Mouse (Mus musculus): ENCODE measurements at regions not wholly inside any gene's neighbourhood (a gene's known extent, or its start where the extent isn't known, plus 50 kb on each side); places are given as distances from the start of the nearest gene placed in this dataset.

DNA sequence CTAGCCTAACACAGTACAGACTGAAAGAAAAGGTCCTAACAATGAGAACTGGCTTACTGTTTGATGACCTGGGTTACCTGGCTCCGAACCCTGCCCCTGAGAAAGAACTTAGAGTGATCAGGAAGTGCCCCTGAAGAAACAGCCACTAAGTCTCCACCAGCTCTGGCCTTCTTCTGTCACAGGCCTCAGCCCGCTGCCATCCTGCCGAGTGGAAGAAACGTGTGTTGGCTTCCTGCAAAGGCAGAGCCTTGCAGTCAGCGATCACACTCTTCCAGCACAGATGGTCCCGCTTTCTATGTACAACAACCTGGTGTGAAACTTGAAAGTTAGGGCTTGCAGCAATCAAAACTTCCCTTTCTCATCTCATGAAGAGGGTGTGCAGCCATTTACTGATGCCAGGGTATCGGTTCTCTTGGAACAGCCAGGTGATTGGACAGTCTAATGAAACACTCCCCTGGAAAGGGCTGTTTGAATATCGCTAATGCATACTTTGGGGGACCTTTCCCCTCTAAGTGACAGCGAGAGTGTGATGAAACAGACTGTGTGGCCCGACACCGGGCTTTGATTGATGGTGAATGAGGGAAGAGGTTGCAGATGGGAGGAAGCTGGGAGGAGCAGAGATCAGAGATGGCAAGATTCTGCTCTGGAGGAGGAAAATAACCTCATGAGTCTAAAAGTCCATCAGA, 89.4 kb upstream of the Elac2 start:
- Histone ChIP-seq H3K9ac (no peak overlapping the region), H3K27me3 (no peaks in the 10 kb centered on the region; the same call in 1 of the 2 replicates), H3K36me3 (no peaks in the 10 kb centered on the region), H3K4me3 (no peak overlapping the region), H3K27ac (no peak overlapping the region), H3K4me1 (no peaks in the 10 kb centered on the region), H3K9me3 (no peaks in the 10 kb centered on the region), H3K4me2 (no peak overlapping the region)
- no peak for ATAC-seq (ENCODE audit: borderline replicate concordance, extremely low read depth, low FRiP score, low TSS enrichment)
- 29% methylated on average over 11 of the region's 11 CpGs for WGBS

DNA sequence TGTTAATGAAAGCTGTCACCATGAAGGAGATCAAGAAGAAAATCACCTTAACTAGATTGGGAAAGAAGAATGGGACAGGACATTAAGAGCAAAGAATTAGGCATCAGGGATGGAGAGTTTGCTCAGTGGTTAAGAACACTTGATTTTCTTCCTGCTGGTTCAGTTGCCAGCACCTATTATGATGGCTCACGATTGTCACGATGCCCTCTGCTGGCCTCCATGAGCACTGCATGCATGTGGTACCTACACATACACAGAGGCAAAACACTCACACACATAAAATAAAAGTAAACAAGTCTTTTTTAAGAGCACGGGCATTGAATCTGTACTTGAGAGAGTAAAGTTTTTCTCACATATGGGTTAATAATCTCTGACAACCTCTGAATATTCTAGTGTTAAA, 88.1 kb upstream of the Elac2 start:
- Histone ChIP-seq H3K4me2 (no peak overlapping the region), H3K27me3 (no peaks in the 10 kb centered on the region; the same call in 1 of the 2 replicates), H3K9me3 (no peaks in the 10 kb centered on the region), H3K9ac (no peak overlapping the region), H3K4me3 (no peak overlapping the region), H3K36me3 (no peaks in the 10 kb centered on the region), H3K4me1 (no peaks in the 10 kb centered on the region), H3K27ac (no peak overlapping the region)
- 42% methylated on average over 3 of the region's 3 CpGs for WGBS
- no peak for ATAC-seq (ENCODE audit: borderline replicate concordance, extremely low read depth, low FRiP score, low TSS enrichment)

DNA sequence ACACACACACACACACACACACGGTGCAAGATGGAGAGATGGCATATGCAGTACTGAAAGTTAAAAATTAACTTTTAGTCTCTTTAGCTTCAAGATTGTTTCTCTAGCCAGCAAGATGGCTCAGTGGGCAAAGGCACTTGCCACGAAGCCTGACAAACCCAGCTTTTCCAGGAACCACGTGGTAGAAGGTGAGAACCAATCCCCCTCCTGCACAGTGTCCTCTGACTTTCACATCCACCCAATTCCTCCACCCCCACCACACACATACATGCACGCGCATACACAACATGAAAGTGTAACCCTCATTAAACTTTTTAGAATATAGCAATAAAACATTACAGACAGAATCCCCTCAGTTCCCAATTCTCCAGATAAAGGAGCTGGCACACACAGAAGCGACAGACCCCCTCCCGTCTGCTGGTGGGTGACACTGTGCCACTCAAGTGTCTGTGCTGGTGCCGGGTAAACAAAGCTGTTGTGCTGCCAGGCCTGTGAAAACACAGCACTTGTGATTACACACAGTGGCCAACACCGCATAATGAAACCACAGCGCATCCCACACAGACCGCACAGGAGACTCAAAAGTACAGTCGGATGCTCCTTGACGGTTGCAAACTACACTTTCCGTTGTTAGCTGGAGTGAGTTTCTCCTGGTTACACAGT, 82.9 kb upstream of the Elac2 start:
- no peak overlapping the region for H3K9ac ChIP-seq

DNA sequence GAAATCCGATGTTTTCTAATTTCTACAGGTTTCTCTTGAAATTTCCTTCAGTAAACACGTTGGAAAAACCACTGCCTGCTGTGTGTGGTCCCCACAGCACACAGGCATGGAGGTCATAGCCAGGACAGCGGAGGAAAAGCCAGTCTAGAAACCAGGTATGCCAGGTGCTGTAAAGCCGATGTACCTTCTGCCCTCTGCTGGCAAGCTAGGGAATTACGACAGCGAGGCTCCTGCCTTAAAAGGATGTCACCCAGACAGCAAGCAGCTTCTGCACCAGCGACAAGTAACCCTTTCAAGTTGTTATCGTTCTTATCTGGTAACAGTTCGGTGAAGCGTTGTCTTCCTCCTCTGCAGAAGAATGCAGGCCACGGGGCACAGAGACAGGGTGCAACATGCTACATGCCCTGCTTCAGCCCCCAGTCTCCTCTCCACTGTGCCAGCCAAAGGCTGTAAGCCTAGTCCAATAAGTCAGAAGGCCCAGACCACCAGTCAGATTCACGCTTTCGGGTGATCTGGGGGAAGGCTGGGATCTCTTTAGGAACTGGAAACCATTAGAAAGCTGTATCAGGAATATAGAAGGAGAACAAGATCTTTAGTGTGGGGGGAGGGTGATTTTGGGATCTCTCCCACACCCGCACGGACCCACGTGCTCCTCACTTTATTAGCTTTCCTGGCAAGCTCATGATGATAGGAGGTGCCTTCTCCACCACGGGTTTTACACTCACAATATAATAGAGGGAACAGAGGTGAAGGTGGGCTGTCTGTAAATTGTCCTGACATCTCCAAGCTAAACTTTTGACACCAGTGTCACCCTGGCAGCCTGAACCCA, 79.9 kb upstream of the Elac2 start:
- 20% methylated on average over 17 of the region's 17 CpGs for WGBS
- Histone ChIP-seq H3K27me3 (peaks cover 6% of the 10 kb centered on the region), H3K36me3 (no peaks in the 10 kb centered on the region), H3K9me3 (no peaks in the 10 kb centered on the region), H3K4me1 (no peaks in the 10 kb centered on the region), H3K9ac (no peak overlapping the region), H3K27ac (no peak overlapping the region), H3K4me2 (no peak overlapping the region), H3K4me3 (no peak overlapping the region)
- no peak for ATAC-seq (ENCODE audit: borderline replicate concordance, extremely low read depth, low FRiP score, low TSS enrichment)

More for the DNA sequence above, 82.9 kb upstream of the Elac2 start:
- no peak for ATAC-seq (ENCODE audit: borderline replicate concordance, extremely low read depth, low FRiP score, low TSS enrichment)
- H3K27ac ChIP-seq: no peak overlapping the region
- no peak overlapping the region for H3K4me2 ChIP-seq
- H3K4me3 ChIP-seq: no peak overlapping the region
- H3K27me3 ChIP-seq: peaks cover 6% of the 10 kb centered on the region
- H3K4me1 ChIP-seq: no peaks in the 10 kb centered on the region
- WGBS: 73% methylated on average over 14 of the region's 14 CpGs
- no peaks in the 10 kb centered on the region for H3K36me3 ChIP-seq
- no peaks in the 10 kb centered on the region for H3K9me3 ChIP-seq

DNA sequence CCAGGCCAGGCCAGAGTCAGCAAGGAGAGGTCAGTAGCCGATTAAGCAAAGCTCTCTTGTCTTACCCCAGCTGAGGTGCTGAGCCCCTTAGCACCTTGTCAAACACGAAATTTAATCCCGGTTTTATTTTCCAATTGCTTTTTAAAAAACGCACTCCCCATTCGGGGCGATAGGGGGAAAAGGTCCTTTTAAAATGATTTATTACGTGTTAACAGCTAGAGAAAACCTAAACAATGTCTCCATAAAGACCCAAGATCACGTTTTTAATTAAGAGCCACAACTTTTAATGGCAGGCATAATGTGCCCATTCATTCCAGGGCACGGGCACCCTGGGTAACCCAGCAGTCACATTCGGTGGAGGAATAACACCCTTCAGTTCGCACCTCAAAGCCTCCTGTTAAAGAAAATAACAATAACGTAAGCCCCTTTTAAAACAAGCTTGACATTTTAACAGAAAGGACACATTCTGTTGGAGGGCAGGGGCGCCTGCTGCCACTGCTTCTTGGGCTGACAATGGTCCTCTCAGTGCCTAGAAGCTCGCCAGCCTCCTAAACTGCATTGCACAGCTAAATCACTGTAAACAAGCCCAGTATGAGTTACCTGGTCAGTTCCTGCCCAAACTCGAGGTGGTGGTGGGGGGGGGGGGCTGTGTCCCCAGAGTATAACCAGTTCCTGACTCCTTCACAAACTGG, 79.1 kb upstream of the Elac2 start:
- Histone ChIP-seq H3K4me2 (no peak overlapping the region), H3K27me3 (peaks cover 6% of the 10 kb centered on the region), H3K4me3 (no peak overlapping the region), H3K9ac (no peak overlapping the region), H3K9me3 (no peaks in the 10 kb centered on the region), H3K27ac (no peak overlapping the region), H3K36me3 (no peaks in the 10 kb centered on the region), H3K4me1 (no peaks in the 10 kb centered on the region)
- 37% methylated on average over 15 of the region's 15 CpGs for WGBS
- ATAC-seq (ENCODE audit: borderline replicate concordance, extremely low read depth, low FRiP score, low TSS enrichment): no peak

DNA sequence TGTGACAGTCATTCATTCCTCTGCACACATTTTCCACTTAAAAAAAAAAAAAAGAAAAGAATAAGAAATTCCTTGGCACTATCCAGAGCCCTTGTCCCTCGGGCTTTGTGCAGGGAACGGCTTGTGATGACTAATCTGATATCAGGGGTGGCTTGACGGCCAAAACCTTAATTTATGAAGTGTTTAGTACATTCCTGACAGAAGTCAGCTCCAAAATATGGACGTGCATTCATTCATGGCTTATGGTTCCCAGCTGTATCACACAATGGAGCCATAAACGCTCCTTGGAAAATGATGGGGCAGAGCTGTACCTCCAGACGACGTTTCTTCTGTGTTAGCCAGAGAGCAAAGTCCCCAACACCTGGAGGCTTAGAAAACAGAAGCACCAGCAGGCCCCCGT, 62.1 kb upstream of the Elac2 start:
- H3K27me3 ChIP-seq: no peaks in the 10 kb centered on the region; the same call in 1 of the 2 replicates
- 26% methylated on average over 8 of the region's 8 CpGs for WGBS
- no peaks in the 10 kb centered on the region for H3K4me1 ChIP-seq
- H3K9me3 ChIP-seq: no peaks in the 10 kb centered on the region
- H3K4me2 ChIP-seq: no peak overlapping the region
- no peak overlapping the region for H3K9ac ChIP-seq
- no peak for ATAC-seq (ENCODE audit: borderline replicate concordance, extremely low read depth, low FRiP score, low TSS enrichment)
- H3K27ac ChIP-seq: no peak overlapping the region
- H3K36me3 ChIP-seq: no peaks in the 10 kb centered on the region
- no peak overlapping the region for H3K4me3 ChIP-seq

DNA sequence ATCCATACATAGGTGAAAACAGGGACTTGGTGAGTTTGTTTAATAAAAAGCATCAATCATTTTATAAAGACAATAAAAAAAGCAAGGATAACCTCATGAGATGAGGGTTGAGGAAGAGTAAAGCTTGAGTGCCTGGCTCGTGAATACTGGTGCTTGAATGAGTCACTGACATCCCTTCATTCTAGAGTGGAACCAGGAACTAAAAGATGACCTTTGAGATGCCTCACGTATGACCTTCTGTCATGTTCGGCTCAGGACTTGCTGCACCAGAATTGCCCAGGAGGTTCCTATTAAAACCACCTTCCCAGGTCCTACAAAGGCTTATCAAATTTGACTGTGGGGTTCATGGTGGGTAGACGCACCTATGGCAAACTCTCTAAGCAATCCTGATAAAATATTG, 61.5 kb upstream of the Elac2 start:
- no peaks in the 10 kb centered on the region for H3K9me3 ChIP-seq
- H3K9ac ChIP-seq: no peak overlapping the region
- H3K27me3 ChIP-seq: no peaks in the 10 kb centered on the region; the same call in 1 of the 2 replicates
- H3K4me2 ChIP-seq: no peak overlapping the region
- WGBS: 65% methylated on average over 4 of the region's 4 CpGs
- H3K27ac ChIP-seq: no peak overlapping the region
- no peaks in the 10 kb centered on the region for H3K4me1 ChIP-seq
- no peak overlapping the region for H3K4me3 ChIP-seq
- H3K36me3 ChIP-seq: no peaks in the 10 kb centered on the region
- no peak for ATAC-seq (ENCODE audit: borderline replicate concordance, extremely low read depth, low FRiP score, low TSS enrichment)

DNA sequence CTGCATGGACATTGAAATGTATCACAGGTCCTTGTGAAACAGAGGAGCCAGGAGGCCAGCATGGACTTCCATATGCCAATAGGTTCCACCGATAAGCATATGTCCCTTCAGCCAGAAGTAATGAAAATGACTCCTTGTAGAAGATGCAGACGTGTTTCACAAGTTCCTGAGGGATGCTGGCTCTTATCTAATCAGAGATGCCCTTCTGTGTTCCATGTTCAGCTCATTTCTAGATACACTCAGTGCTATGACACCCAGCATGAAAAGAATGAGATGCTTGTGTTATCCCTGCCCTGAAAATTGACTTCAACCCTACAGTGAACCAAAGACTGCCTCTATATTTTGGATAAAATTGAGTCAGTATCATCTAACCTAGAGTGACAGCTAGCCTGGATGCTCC, 53.8 kb upstream of the Elac2 start:
- Histone ChIP-seq H3K27ac (no peak overlapping the region), H3K9me3 (no peaks in the 10 kb centered on the region), H3K9ac (no peak overlapping the region), H3K4me3 (no peak overlapping the region), H3K4me1 (peaks cover 4% of the 10 kb centered on the region; the same call in 1 of the 2 replicates), H3K36me3 (no peaks in the 10 kb centered on the region), H3K4me2 (no peak overlapping the region), H3K27me3 (0 out of 2 replicates have a peak, but pooled peaks cover 3% of the 10 kb centered on the region)
- WGBS: 72% methylated on average over 2 of the region's 2 CpGs
- no peak for ATAC-seq (ENCODE audit: borderline replicate concordance, extremely low read depth, low FRiP score, low TSS enrichment)

DNA sequence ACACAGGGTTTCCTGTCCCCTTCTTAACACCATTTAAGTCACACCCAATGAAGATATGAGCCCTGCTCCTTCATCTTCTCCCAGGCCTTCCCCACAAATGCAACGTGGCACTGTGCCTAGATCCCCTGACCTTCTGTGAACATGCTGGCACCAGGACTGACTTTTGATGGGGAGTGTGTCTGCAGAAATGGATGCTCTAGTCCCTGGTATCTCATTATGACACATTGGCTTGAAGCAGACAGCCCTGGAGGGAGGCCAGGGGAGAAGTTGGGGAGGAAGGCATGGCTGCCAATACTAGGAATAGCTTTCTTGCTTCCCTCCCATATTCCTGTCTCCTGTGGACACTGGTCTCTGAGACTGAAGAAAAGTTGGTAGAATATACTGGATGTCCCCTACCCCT, 52.9 kb upstream of the Elac2 start:
- no peak overlapping the region for H3K27ac ChIP-seq
- H3K9me3 ChIP-seq: no peaks in the 10 kb centered on the region
- WGBS: 32% methylated on average over 1 of the region's 1 CpGs

More for the DNA sequence above, 52.9 kb upstream of the Elac2 start:
- 0 out of 2 replicates have a peak, but pooled peaks cover 3% of the 10 kb centered on the region for H3K27me3 ChIP-seq
- H3K4me3 ChIP-seq: no peak overlapping the region
- ATAC-seq (ENCODE audit: borderline replicate concordance, extremely low read depth, low FRiP score, low TSS enrichment): no peak
- H3K9ac ChIP-seq: no peak overlapping the region
- H3K4me2 ChIP-seq: no peak overlapping the region
- H3K4me1 ChIP-seq: peaks cover 4% of the 10 kb centered on the region
- no peaks in the 10 kb centered on the region for H3K36me3 ChIP-seq
